Mouse (Mus musculus) urinary bladder, postnatal 36 days (tissue): Measurements from ENCODE around the gene Reg3d.
"Not testable (repeated sequence)": the region's sequence is repeated elsewhere in the genome, so short reads cannot be mapped to it uniquely, and the experiment has no call there.

Experiments used
- DNase-seq, 2 experiments: peaks; one replicate each; pipeline ENCODE4 v3.0.0; 2022; ENCODE audit warnings: low spot score in 2 of 2, mixed read lengths in 1 of 2

The Reg3d gene

GRCm38 (mm10) chr6:78378765-78379164 lies at the start of gene Reg3d:
TSS of gene Reg3d (minus strand) at chr6:78378865.
- no peak for DNase-seq

DNA sequence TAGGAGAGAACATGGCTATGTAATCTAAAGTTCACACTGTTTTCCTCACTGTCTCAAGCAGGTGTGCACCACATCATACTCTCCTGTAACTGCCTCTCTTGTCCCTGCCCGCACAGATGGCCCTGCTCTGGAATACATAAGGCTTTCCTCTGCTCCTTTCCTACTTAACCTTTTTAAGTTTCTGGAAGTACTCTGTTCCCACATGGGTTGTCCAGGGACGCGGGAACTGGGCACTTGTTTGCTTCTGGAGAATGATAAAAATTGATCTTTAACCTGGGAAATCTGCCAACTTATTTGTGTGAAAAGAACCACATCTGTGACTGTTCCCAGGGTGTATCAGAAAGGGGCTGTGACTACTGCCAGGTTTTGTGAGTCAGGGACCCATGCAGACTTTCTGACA lies 46.8 kb upstream of the Reg3d start:
- no peak for DNase-seq

- DNase-seq: not testable (repeated sequence)
These were observed 43.7 kb upstream of the Reg3d start, which contains the start of gene Reg1 for GRCm38 (mm10) chr6:78422411-78422810. TSS of gene Reg1 (plus strand) at chr6:78422711.

GRCm38 (mm10) chr6:78395323-78395722 lies 16.7 kb upstream of the Reg3d start, which contains the start of gene Reg2:
TSS of gene Reg2 (plus strand) at chr6:78395623.
- not testable (repeated sequence) for DNase-seq

GRCm38 (mm10) chr6:78385609-78386008 lies 6.9 kb upstream of the Reg3d start:
- DNase-seq: no peak

- DNase-seq: no peak
These were observed 1.7 kb upstream of the Reg3d start, which contains the start of gene Reg3a for GRCm38 (mm10) chr6:78380409-78380808. TSS of gene Reg3a (plus strand) at chr6:78380709.

DNA sequence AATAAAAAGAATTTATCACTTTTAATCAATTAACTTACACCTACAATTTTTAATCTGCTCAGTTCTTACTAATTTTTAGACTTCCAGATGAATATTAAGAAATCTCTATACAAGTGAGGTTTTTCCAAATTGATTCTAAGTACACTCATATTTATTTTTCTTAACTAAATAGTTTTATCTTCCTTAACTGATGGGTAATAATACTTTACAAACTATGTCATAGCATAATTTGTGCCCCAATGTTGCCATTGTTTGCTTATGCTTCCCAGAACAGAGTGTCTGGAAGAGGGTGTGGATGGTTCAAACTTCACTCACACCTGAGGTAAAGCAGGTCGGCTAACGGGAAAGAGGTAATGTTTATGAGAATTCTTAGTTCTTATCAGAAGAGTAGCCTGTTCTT lies 8.3 kb downstream of the Reg3d start, which contains the start of gene Reg3b:
TSS of gene Reg3b (plus strand) at position 301 of the 400 bp plus-strand sequence.
- no peak for DNase-seq

- DNase-seq: no peak
These were observed 16.6 kb downstream of the Reg3d start for GRCm38 (mm10) chr6:78361971-78362563.

DNA sequence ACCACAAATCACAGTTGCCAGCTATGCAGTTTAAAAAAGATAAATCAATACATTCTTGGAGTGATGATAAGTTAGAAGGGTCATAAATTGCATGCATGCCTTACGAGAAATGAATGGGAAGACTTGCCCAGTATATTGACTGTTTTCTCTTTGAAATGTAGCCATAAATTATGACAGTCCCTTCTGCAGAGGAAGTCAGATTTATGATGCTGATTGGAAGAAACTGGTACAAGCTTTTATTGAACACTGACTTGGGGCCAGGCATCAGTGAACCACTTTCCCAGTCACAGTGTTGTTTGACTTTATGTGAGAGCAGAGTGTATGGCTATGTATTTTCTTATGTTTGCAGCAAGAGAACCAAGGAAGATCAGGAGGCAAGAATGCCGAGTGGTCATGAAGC lies 37.0 kb downstream of the Reg3d start:
- DNase-seq: no peak

- DNase-seq: no peak
These were observed 38.4 kb downstream of the Reg3d start for GRCm38 (mm10) chr6:78340296-78340695.

- DNase-seq: no peak
These were observed 46.6 kb downstream of the Reg3d start for GRCm38 (mm10) chr6:78331919-78332569.

GRCm38 (mm10) chr6:78329166-78329565 lies 49.5 kb downstream of the Reg3d start:
- DNase-seq: no peak

DNA sequence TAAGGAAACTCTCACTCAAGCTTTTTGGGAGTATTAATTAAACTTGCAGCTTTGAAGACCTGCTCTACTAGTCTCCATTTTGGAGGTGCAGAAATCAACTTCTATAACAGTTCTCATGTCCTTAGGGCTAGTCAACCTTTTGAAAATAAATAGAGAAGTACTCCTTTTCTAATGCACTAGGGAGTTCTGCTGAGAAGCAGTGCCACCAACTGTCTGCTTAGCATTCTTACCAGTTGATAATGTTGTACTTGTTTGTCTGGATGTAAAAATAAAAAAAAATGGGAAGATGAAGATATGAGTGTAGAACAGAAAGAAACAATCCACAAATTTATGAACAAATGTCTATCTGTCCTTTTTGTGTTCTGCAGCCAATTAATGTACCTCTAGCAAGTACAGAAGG lies 50.9 kb downstream of the Reg3d start:
- DNase-seq: no peak
